Mouse (Mus musculus): ENCODE results near the gene Nsmce1. TPM values are rescaled to one million over a fixed set of nuclear protein-coding genes. Genes with fewer than 3 reads are reported as not detected.

Nsmce1 gene
- polyA plus RNA-seq, 2 experiments: 42.3 to 90.1 TPM

GRCm38 (mm10) chr7:125444464-125445401, 46.7 kb downstream of the Nsmce1 start, which contains the start of gene Kdm8:
Gene Kdm8 (plus strand): TSS chr7:125444676.
- peak; percentile 96 to 98 (median 98) for DNase-seq (ENCODE audit: low read depth in 3 of 3, low spot score in 3 of 3)
- peak within 1 kb of the TSS; percentile 67 for H3K4me2 ChIP-seq (ENCODE audit: low read depth)
- H3K4me1 ChIP-seq (replicated peaks; ENCODE audit: control insufficient read depth in 2 of 2, insufficient read depth in 2 of 2, low read length in 1 of 2): peaks cover 17 to 32% of the 10 kb centered on the region in 2 experiments
- no peaks in the 10 kb centered on the region for H3K9me3 ChIP-seq (ENCODE audit: control insufficient read depth, low read length)
- H3K27ac ChIP-seq: peak within 1 kb of the TSS; percentile 81
- no peak for TF ChIP-seq CTCF (IDR thresholded peaks at IDR 0.05; ENCODE audit: low read depth)
- peak; percentile 9; the same call in 1 of the 2 replicates for TF ChIP-seq EP300 (IDR thresholded peaks at IDR 0.05; ENCODE audit: low read depth)
- H3K36me3 ChIP-seq (replicated peaks; ENCODE audit: control insufficient read depth, insufficient read depth, low read depth): no peaks in the 10 kb centered on the region
- peak within 1 kb of the TSS; percentile 60 for H3K9ac ChIP-seq (replicated peaks)
- WGBS (ENCODE audit: insufficient replicate concordance): 4% methylated on average over 61 of the region's 61 CpGs
- peak; percentile 97 for ATAC-seq (ENCODE audit: insufficient read depth)
- H3K4me3 ChIP-seq (ENCODE audit: insufficient read depth in 1 of 2, low read depth in 2 of 2, low read length in 2 of 2): peak within 1 kb of the TSS; percentile 55 to 85
- no peaks in the 10 kb centered on the region for H3K27me3 ChIP-seq (ENCODE audit: control insufficient read depth, insufficient read depth, low read length)

- H3K4me2 ChIP-seq (ENCODE audit: low read depth): peak overlapping the region; percentile 67
- peak overlapping the region; percentile 55 to 85 for H3K4me3 ChIP-seq (ENCODE audit: insufficient read depth in 1 of 2, low read depth in 2 of 2, low read length in 2 of 2)
- no peak for DNase-seq (ENCODE audit: low read depth in 3 of 3, low spot score in 3 of 3)
- H3K4me1 ChIP-seq (replicated peaks; ENCODE audit: control insufficient read depth in 2 of 2, insufficient read depth in 2 of 2, low read length in 1 of 2): peaks cover 17 to 30% of the 10 kb centered on the region in 2 experiments
- H3K9me3 ChIP-seq (ENCODE audit: control insufficient read depth, low read length): no peaks in the 10 kb centered on the region
- H3K27me3 ChIP-seq (ENCODE audit: control insufficient read depth, insufficient read depth, low read length): no peaks in the 10 kb centered on the region
- no peaks in the 10 kb centered on the region for H3K36me3 ChIP-seq (replicated peaks; ENCODE audit: control insufficient read depth, insufficient read depth, low read depth)
- ATAC-seq (ENCODE audit: insufficient read depth): peak; percentile 3; the same call in 1 of the 2 replicates
- H3K27ac ChIP-seq: peak overlapping the region; percentile 81
- 15% methylated on average over 10 of the region's 10 CpGs for WGBS (ENCODE audit: insufficient replicate concordance)
- peak overlapping the region; percentile 60 for H3K9ac ChIP-seq (replicated peaks)
- no peak for TF ChIP-seq EP300 (IDR thresholded peaks at IDR 0.05; ENCODE audit: low read depth)
- TF ChIP-seq CTCF (IDR thresholded peaks at IDR 0.05; ENCODE audit: low read depth): no peak
These were observed 47.3 kb downstream of the Nsmce1 start for GRCm38 (mm10) chr7:125444076-125444463.

GRCm38 (mm10) chr7:125442323-125442722, 49.1 kb downstream of the Nsmce1 start:
- Histone ChIP-seq H3K9ac (replicated peaks) (no peak overlapping the region), H3K27me3 (ENCODE audit: control insufficient read depth, insufficient read depth, low read length) (no peaks in the 10 kb centered on the region), H3K27ac (no peak overlapping the region), H3K4me2 (ENCODE audit: low read depth) (no peak overlapping the region), H3K4me3 (ENCODE audit: insufficient read depth in 1 of 2, low read depth in 2 of 2, low read length in 2 of 2) (no peak overlapping the region), H3K36me3 (replicated peaks; ENCODE audit: control insufficient read depth, insufficient read depth, low read depth) (no peaks in the 10 kb centered on the region), H3K9me3 (ENCODE audit: control insufficient read depth, low read length) (no peaks in the 10 kb centered on the region), H3K4me1 (replicated peaks; ENCODE audit: control insufficient read depth in 2 of 2, insufficient read depth in 2 of 2, low read length in 1 of 2) (peaks cover 17 to 29% of the 10 kb centered on the region in 2 experiments)
- no peak for DNase-seq (ENCODE audit: low read depth in 3 of 3, low spot score in 3 of 3)
- TF ChIP-seq EP300 (IDR thresholded peaks at IDR 0.05; ENCODE audit: low read depth) (no peak), CTCF (IDR thresholded peaks at IDR 0.05; ENCODE audit: low read depth) (no peak)
- 70% methylated on average over 4 of the region's 4 CpGs for WGBS (ENCODE audit: insufficient replicate concordance)
- ATAC-seq (ENCODE audit: insufficient read depth): no peak

- Histone ChIP-seq H3K9me3 (ENCODE audit: control insufficient read depth, low read length) (no peaks in the 10 kb centered on the region; the same call in 1 of the 2 replicates), H3K36me3 (replicated peaks; ENCODE audit: control insufficient read depth, insufficient read depth, low read depth) (no peaks in the 10 kb centered on the region), H3K4me3 (ENCODE audit: insufficient read depth in 1 of 2, low read depth in 2 of 2, low read length in 2 of 2) (no peak overlapping the region), H3K4me1 (replicated peaks; ENCODE audit: control insufficient read depth in 2 of 2, insufficient read depth in 2 of 2, low read length in 1 of 2) (peaks cover 5 to 16% of the 10 kb centered on the region in 2 experiments), H3K9ac (replicated peaks) (no peak overlapping the region), H3K4me2 (ENCODE audit: low read depth) (no peak overlapping the region), H3K27ac (no peak overlapping the region), H3K27me3 (ENCODE audit: control insufficient read depth, insufficient read depth, low read length) (no peaks in the 10 kb centered on the region)
- 35% methylated on average over 8 of the region's 8 CpGs for WGBS (ENCODE audit: insufficient replicate concordance)
- DNase-seq (ENCODE audit: low read depth in 3 of 3, low spot score in 3 of 3) (no peak), ATAC-seq (ENCODE audit: insufficient read depth) (no peak)
- TF ChIP-seq CTCF (IDR thresholded peaks at IDR 0.05; ENCODE audit: low read depth) (no peak), EP300 (IDR thresholded peaks at IDR 0.05; ENCODE audit: low read depth) (no peak)
These were observed 56.6 kb downstream of the Nsmce1 start for GRCm38 (mm10) chr7:125434666-125435290.

- H3K27me3 ChIP-seq (ENCODE audit: control insufficient read depth, insufficient read depth, low read length): no peaks in the 10 kb centered on the region
- peaks cover 14 to 25% of the 10 kb centered on the region in 2 experiments for H3K4me1 ChIP-seq (replicated peaks; ENCODE audit: control insufficient read depth in 2 of 2, insufficient read depth in 2 of 2, low read length in 1 of 2)
- DNase-seq (ENCODE audit: low read depth in 3 of 3, low spot score in 3 of 3) (no peak), ATAC-seq (ENCODE audit: insufficient read depth) (no peak)
- no peaks in the 10 kb centered on the region for H3K36me3 ChIP-seq (replicated peaks; ENCODE audit: control insufficient read depth, insufficient read depth, low read depth)
- 73% methylated on average over 3 of the region's 3 CpGs for WGBS (ENCODE audit: insufficient replicate concordance)
- no peak overlapping the region for H3K27ac ChIP-seq
- no peak overlapping the region for H3K4me2 ChIP-seq (ENCODE audit: low read depth)
- TF ChIP-seq EP300 (IDR thresholded peaks at IDR 0.05; ENCODE audit: low read depth) (no peak), CTCF (IDR thresholded peaks at IDR 0.05; ENCODE audit: low read depth) (no peak)
- no peaks in the 10 kb centered on the region; the same call in 1 of the 2 replicates for H3K9me3 ChIP-seq (ENCODE audit: control insufficient read depth, low read length)
- no peak overlapping the region for H3K9ac ChIP-seq (replicated peaks)
- no peak overlapping the region for H3K4me3 ChIP-seq (ENCODE audit: insufficient read depth in 1 of 2, low read depth in 2 of 2, low read length in 2 of 2)
These were observed 57.5 kb downstream of the Nsmce1 start for GRCm38 (mm10) chr7:125433874-125434273.

Data from liver, embryonic 14.5 days (tissue).